Mouse (Mus musculus) testis, adult 2 months (tissue): ENCODE results near the gene Magi2. TPM values are rescaled to one million over a fixed set of nuclear protein-coding genes. Genes with fewer than 3 reads are reported as not detected.

Source experiments
- H3K27ac ChIP-seq: fragments of 200-500 bp; 2 replicates; pipeline ENCODE4 v1.5.1; 2012; ENCODE audit warnings: low read depth, low read length; ENCODE audit not compliant: control insufficient read depth, insufficient read depth
- H3K27me3 ChIP-seq: fragments of 200-500 bp; 2 replicates; pipeline ENCODE4 v1.6.1; 2012; ENCODE audit warnings: mild to moderate bottlenecking, low read length, moderate library complexity; ENCODE audit not compliant: control insufficient read depth, insufficient read depth
- H3K36me3 ChIP-seq: fragments of 200-500 bp; 2 replicates; pipeline ENCODE4 v1.6.1; 2012; ENCODE audit warnings: mild to moderate bottlenecking, low read length; ENCODE audit not compliant: control insufficient read depth, insufficient read depth
- H3K4me1 ChIP-seq: fragments of 200-500 bp; 2 replicates; pipeline ENCODE4 v1.6.1; 2012; ENCODE audit warnings: low read length; ENCODE audit not compliant: control insufficient read depth, insufficient read depth
- H3K4me3 ChIP-seq: fragments of 200-500 bp; 2 replicates; pipeline ENCODE4 v1.5.1; 2012; ENCODE audit warnings: low read depth, mild to moderate bottlenecking, low read length, moderate library complexity, mixed read lengths; ENCODE audit not compliant: control insufficient read depth
- CTCF ChIP-seq: fragments of 200-500 bp; IDR thresholded peaks from 2 replicates; pipeline ENCODE4 v1.5.1; 2012; ENCODE audit warnings: low read depth, mild to moderate bottlenecking, inconsistent platforms, low read length, moderate library complexity; ENCODE audit not compliant: control insufficient read depth, insufficient read depth, insufficient replicate concordance
- POLR2A ChIP-seq: fragments of 200-500 bp; IDR thresholded peaks from 2 replicates; pipeline ENCODE4 v1.6.1; 2012; ENCODE audit warnings: low read depth, mild to moderate bottlenecking, inconsistent platforms, low read length, moderate library complexity; ENCODE audit not compliant: control insufficient read depth
- polyA plus RNA-seq: library from polyadenylated mRNA; depleted of rRNA; stranded (reverse); fragments of >200 nt; gene quantifications from 2 replicates; pipeline ENCODE4 v1.2.3, GENCODE M21; 2012

The Magi2 gene
- polyA plus RNA-seq, 1 experiment = 6.3 TPM

GRCm38 (mm10) chr5:20637300-20637989 lies 1410.6 kb downstream of the Magi2 start:
- no peaks in the 10 kb centered on the region for H3K4me1 ChIP-seq
- TF ChIP-seq CTCF = no peak
- TF ChIP-seq POLR2A = no peak
- H3K27ac ChIP-seq = no peak overlapping the region
- no peaks in the 10 kb centered on the region for H3K36me3 ChIP-seq
- H3K27me3 ChIP-seq = no peaks in the 10 kb centered on the region
- H3K4me3 ChIP-seq = no peak overlapping the region

GRCm38 (mm10) chr5:20642196-20642595 lies 1415.4 kb downstream of the Magi2 start:
- Histone ChIP-seq H3K4me1 (no peaks in the 10 kb centered on the region), H3K36me3 (no peaks in the 10 kb centered on the region), H3K27ac (no peak overlapping the region), H3K27me3 (no peaks in the 10 kb centered on the region), H3K4me3 (peak overlapping the region; percentile 20)
- TF ChIP-seq CTCF = no peak
- TF ChIP-seq POLR2A = no peak

- Histone ChIP-seq H3K36me3 (no peaks in the 10 kb centered on the region), H3K27me3 (no peaks in the 10 kb centered on the region), H3K4me1 (no peaks in the 10 kb centered on the region), H3K27ac (no peak overlapping the region), H3K4me3 (peak overlapping the region; percentile 55; the same call in 1 of the 2 replicates)
- TF ChIP-seq CTCF (no peak), POLR2A (no peak)
Observed at GRCm38 (mm10) chr5:20643741-20644140, 1416.9 kb downstream of the Magi2 start.

- no peaks in the 10 kb centered on the region for H3K36me3 ChIP-seq
- H3K4me3 ChIP-seq = no peak overlapping the region
- no peaks in the 10 kb centered on the region for H3K4me1 ChIP-seq
- TF ChIP-seq POLR2A = no peak
- TF ChIP-seq CTCF = no peak
- H3K27ac ChIP-seq = no peak overlapping the region
- H3K27me3 ChIP-seq = no peaks in the 10 kb centered on the region
Observed at GRCm38 (mm10) chr5:20646947-20647346, 1420.1 kb downstream of the Magi2 start.

GRCm38 (mm10) chr5:20653425-20654185 lies 1426.8 kb downstream of the Magi2 start:
- Histone ChIP-seq H3K4me1 (no peaks in the 10 kb centered on the region), H3K27me3 (no peaks in the 10 kb centered on the region), H3K36me3 (no peaks in the 10 kb centered on the region), H3K4me3 (no peak overlapping the region), H3K27ac (no peak overlapping the region)
- TF ChIP-seq CTCF (no peak), POLR2A (no peak)

GRCm38 (mm10) chr5:20654766-20655472 lies 1428.1 kb downstream of the Magi2 start:
- Histone ChIP-seq H3K27me3 (no peaks in the 10 kb centered on the region), H3K4me1 (no peaks in the 10 kb centered on the region), H3K4me3 (no peak overlapping the region), H3K36me3 (no peaks in the 10 kb centered on the region), H3K27ac (0 out of 2 replicates have a peak overlapping the region, but pooled peaks have one; percentile 47)
- TF ChIP-seq POLR2A (no peak), CTCF (no peak)

- no peak overlapping the region for H3K27ac ChIP-seq
- no peak overlapping the region for H3K4me3 ChIP-seq
- H3K36me3 ChIP-seq = no peaks in the 10 kb centered on the region
- no peaks in the 10 kb centered on the region for H3K4me1 ChIP-seq
- TF ChIP-seq CTCF = no peak
- no peaks in the 10 kb centered on the region for H3K27me3 ChIP-seq
Observed at GRCm38 (mm10) chr5:20657056-20657455, 1430.2 kb downstream of the Magi2 start.
